Mouse (Mus musculus): ENCODE data around the gene Gm42791. TPM values are rescaled to one million over a fixed set of nuclear protein-coding genes. Genes with fewer than 3 reads are reported as not detected.
A peak's percentile ranks its signal among the peaks of the same experiment; 100 is the strongest.

Gene Gm42791
- total RNA-seq, 4 experiments from 2014 or later, result 2.1 to 2.7 (median 2.5) TPM

- DNase-seq (ENCODE audit: low spot score in 2 of 2), result peak; percentile 87 to 89
Observed at GRCm38 (mm10) chr5:148928382-148929115, 66.4 kb downstream of the Gm42791 start.

DNA sequence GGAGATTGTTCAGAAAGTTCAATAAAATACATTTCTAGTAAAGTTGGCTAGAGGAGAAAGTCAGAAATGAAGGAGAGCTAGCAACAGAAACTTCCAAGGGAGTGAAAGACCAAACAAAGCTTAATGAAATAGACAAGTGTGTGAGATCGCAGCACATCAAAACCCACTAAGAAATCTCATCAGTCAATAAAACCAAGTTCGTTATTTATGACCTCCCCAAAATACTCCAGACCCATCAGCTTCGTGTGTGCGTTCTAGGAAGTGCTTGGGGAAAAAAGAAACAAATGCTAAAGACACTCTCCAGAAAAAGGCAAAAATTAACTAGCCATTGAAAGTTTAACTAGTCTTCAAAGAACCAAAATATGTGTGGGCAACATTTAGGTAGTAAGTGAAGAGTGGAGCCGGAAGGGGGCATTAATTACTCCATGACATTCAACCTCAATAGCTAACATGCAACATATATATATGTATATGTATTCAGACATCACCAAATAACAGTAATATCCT, 67.2 kb downstream of the Gm42791 start:
- DNase-seq (ENCODE audit: low spot score in 2 of 2), result no peak

- no peak for DNase-seq (ENCODE audit: low spot score in 2 of 2)
Observed at GRCm38 (mm10) chr5:148924586-148924985, 70.4 kb downstream of the Gm42791 start.

GRCm38 (mm10) chr5:148924051-148924450, 70.9 kb downstream of the Gm42791 start:
- no peak for DNase-seq (ENCODE audit: low spot score in 2 of 2)

DNA sequence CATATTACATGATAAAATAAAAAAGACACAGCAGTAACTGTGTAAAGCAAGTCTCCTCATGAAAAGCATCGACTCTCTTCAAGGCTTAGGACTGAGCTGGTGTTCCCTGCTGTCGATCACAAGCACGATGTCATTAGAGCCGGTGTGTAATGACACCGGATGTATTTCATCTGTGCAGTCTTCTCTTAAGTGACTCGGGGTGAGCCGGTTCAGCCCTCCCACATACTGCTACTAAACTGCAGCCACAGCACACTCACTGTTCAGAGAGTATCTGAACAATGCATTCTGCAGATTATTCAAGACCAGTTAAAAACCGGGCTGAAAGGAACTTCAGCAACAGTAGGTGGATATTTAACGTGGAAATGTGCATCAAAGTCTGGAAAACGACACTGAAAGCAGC, 71.5 kb downstream of the Gm42791 start:
- no peak for DNase-seq (ENCODE audit: low spot score in 2 of 2)

DNA sequence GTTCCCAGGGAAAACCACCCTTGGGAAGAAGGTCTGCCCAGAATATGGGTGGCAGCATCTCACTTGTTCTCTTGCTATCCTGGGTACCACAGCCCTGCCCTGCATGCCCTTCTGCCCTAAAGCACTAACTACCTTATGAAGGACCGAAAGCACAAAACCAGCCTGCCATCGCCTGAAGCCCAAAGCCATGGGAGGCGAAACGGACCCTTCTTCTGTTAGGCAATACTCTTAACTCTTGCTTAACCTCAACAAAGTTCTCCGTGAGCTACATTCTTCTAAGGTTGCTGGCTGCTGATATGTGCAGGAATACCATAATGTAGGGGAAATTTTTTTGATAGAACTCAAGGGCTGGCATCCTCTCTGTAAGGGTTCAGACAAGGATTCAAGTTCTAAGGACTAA, 72.2 kb downstream of the Gm42791 start:
- DNase-seq (ENCODE audit: low spot score in 2 of 2), result no peak

DNA sequence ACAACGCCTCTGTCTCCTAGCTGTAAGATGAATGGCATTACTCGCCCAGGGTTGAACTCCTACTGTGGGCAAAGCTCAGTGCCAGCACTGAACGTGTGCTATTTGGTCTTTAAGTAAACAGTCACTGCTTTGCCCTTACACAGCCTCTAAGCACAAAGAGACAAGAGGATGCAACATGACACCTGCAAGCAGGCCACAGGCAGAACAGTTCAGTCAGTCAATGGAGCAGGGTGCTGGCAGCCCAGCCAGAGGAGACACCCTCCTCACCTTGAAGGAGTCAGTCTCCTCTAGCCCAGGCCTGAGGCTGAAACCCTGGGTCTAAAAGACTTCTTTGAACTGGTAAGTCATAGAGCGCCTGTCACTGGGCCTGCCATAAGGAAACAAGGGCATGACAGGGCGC, 76.9 kb downstream of the Gm42791 start:
- DNase-seq (ENCODE audit: low spot score in 2 of 2), result no peak

GRCm38 (mm10) chr5:148916775-148917174, 78.2 kb downstream of the Gm42791 start:
- DNase-seq (ENCODE audit: low spot score in 2 of 2), result no peak

DNA sequence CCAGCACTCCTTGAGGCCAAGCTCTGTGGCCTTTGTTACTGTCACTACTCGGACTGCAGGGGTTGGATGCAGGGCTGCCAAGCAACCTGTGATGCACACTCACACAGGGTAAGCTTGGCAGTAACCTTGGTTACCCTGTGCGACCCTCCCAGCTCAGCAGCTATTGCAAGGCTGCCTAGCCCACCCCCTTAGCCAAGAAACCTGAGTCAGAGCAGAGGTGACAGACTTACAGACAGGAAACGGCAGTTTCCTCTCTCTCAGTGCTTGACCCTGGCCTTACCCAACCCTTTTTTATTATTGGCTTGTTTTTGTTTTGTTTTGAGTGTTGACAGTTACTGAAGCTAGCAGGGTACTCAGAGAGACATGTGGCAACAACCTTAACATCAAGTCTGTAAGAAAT, 82.7 kb downstream of the Gm42791 start:
- no peak for DNase-seq (ENCODE audit: low spot score in 2 of 2)

- no peak for DNase-seq (ENCODE audit: low spot score in 2 of 2)
Observed at GRCm38 (mm10) chr5:148910066-148910465, 84.9 kb downstream of the Gm42791 start.

DNA sequence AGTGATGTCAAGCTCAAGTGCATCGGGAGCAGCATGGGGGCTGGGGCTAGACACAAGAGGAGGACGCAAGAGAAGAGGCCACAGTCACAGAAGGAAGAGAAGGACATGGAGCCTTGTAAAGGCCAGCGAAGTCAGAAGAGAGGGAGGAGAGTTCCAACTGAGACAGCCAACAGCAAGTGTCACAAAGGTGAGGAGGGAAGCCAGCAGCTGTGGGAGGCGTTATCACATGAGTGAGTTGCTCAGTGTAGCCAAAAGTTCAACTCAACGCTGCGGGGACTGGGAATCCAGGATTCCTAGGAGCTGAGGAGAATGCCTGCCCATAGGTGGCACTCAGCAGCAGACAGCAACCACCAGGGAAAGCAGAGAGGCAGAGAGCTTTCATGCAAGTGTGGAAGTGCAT, 85.5 kb downstream of the Gm42791 start:
- DNase-seq (ENCODE audit: low spot score in 2 of 2), result peak in 1 of 2 experiments; percentile 18

DNA sequence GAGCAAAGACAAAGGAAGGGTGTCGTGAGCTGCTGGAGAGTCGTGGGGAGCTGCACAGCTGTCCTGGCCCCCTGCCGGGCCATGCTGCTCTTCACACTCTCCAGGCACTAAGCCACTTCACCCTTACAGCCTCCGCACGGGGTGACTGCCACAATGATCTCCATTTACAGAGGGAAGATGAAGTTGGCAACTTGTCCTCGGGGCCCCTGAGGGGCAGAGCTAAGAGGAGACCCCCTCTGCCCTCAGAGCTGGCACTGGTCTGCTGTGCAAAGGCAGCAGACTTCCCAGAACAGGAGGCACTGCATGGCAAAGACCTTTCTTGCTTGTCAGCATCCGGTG, 85.9 kb downstream of the Gm42791 start:
- no peak for DNase-seq (ENCODE audit: low spot score in 2 of 2)

DNA sequence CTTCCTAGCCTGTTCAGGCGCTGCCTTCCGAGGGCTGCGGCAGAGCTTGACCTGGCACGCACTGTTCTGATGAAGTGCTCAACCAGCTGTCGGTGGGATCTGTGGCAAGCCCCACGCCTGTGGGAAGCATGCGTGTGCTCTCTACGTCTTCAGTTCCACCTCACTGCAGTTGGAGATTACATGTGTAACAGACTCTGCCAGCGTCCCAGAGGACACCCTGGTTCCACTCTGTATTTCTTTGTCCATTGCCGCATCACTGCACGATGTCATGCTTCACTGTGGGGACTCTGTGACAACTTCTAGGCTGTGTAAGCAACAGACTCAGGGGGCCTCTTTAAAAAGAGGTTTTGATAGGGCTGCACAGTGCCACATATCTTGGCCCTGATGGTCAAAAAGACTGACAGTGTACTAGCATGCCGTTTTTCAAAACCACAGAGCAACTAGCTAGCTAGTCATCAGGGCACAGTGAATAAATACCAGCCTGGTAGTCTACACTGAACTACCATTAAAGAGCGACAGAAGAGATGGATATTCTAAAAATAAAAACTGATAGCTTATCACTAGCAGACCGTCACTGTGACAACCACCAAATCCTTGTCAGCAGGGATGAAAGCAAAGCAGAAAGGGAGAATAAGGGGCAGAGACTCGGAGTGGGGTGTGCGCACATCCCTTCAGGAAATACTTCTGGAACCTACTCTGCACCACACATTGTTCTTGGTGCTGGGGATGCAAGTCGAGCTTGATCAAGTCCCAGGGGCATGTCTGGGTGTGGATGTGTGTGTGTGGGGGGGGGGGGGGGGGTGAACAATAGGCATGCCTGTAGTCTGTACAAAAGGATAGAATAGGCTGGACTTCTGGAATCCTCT, 86.5 kb downstream of the Gm42791 start:
- no peak for DNase-seq (ENCODE audit: low spot score in 2 of 2)

DNA sequence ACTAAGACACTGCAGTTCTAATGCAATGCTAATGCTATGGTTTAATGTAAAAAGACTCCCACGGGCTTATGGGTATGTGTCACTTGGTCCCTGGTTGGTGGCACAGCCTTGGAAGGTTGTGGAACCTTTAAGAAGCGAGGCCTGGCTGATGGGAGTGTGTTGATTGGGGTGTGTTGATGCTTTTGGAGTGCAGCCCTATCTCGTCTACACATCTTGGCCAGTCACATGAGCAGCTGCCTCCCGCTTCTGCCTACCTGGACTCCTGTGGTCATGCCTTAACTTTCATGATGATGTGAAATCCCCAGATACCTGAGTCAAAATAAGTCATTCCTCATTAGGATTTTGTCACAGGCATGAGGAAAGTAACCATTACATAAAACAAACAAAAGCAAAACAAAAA, 88.6 kb downstream of the Gm42791 start:
- no peak for DNase-seq (ENCODE audit: low spot score in 2 of 2)

GRCm38 (mm10) chr5:148904846-148905245, 90.1 kb downstream of the Gm42791 start:
- no peak for DNase-seq (ENCODE audit: low spot score in 2 of 2)

DNA sequence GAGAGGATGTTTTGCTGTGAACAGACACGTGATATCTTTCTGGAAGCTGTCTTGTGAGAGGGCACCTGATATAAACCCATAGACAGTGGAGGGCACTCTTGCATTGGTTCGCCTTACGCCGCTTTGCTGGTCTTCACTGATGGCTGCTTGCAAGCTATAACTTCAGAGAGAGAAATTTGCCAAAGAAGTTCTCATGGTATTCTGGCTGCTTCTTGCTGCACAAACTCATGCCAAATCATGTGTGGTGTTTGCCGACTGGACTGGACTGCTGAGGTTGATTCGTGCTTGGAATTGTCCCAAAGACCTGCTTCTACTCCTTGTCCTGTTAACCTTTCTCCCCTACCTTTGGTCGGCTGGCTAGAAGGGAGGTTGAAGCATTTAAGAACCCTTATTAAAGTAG, 95.6 kb downstream of the Gm42791 start:
- no peak for DNase-seq (ENCODE audit: low spot score in 2 of 2)

- no peak for DNase-seq (ENCODE audit: low spot score in 2 of 2)
Observed at GRCm38 (mm10) chr5:148897941-148898417, 97.0 kb downstream of the Gm42791 start.

- DNase-seq (ENCODE audit: low spot score in 2 of 2), result no peak
Observed at GRCm38 (mm10) chr5:148897069-148897702, 97.8 kb downstream of the Gm42791 start.

DNA sequence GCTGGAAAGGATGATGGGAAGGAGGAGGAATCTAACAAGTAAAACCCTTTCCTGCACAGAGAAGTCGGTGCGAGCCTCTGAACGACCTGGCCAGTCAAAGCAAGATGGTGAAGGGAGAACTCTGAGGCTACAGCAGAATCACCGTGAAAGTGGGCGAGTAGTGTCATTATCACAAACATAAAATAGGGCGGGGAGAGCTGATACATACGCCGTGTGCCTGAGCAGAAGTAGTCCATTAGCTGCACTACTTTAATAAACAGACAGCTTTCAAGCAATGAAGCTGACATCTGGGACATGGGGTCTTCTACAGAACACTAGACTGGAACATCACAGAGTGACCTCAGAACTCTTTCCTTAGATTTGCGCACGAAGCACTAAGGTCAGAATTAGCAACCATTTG, 98.4 kb downstream of the Gm42791 start:
- no peak for DNase-seq (ENCODE audit: low spot score in 2 of 2)

- DNase-seq (ENCODE audit: low spot score in 2 of 2), result no peak
Observed at GRCm38 (mm10) chr5:148895833-148896232, 99.1 kb downstream of the Gm42791 start.

DNA sequence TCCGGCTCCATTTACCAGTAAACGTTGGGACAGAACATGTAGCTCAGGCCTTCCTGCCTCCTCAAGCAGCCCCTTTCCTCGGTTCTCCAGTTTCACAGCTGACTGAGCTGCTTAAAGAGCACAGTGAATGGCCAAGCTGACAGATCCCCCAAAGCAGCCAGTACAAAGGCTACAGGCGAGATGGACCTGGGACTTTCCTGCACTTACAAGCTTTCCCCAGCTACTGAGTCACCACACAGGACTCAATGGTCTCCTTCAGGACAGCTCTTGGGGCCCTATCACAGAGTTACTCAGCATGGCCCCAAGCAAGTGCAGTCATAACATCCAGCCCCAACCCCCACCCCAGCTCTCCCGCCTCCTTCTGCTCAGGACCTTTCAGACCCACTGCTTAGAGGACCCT, 99.9 kb downstream of the Gm42791 start:
- DNase-seq (ENCODE audit: low spot score in 2 of 2), result no peak

GRCm38 (mm10) chr5:148890237-148890636, 104.7 kb downstream of the Gm42791 start:
- DNase-seq (ENCODE audit: low spot score in 2 of 2), result no peak
